Mouse (Mus musculus) retina, embryonic 14.5 days (tissue): ENCODE results near the gene Otog.

Experiments
- DNase-seq: peaks from one replicate; pipeline ENCODE4 v3.0.0-alpha.2; 2015; ENCODE audit warnings: low spot score

Gene Otog

DNA sequence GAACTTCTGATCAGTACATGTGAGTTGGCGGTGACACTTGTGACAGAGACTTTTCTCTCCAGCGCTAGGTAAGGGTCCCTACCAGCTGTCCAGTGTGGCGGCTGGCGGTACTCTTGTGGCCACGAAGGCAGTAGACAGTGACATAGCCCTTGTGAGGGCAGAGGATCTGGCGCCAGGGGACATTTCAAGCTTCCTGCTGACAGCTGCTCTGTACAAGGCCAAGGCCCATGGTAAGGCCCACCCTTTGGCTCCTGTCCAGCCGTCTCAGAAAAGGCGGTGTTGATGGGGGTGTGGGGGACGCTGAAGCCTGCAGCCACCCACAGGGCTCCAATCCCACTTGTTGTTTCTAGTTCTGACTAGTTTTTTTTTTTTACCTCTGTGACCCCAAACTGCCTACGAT is 42.9 kb downstream of the Otog start:
- no peak for DNase-seq

DNA sequence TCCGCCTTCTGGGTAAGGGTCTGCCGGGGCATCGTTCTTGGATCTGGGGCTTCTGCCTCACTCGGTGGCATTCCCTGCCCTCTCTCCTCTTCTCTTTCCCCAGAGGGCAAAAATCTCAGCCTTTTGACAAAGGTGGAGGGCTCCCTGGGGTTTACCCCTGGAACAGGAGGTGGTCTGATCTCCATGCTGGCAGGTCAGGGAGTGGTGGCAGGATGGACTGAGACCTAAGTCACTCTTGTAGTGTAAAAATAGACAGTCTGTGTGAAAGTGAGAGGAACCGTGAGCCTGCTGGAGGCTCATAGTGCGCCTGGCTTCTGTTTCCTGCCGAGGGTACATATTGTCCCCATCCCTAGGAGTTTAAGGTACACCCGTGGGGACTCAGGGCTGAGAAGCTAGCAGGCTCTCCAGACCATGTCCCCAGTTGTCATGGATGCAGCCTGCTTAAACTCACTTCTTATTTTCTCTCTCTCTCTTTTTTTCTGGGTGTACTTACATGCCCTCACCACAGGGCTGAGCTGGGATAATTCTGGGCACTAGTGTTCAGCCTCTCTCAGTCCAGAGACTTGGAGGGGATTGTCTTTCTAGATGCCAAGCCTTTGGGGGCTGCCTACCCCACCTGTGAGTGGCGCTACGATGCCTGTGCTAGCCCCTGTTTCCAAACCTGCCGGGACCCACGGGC is 44.5 kb downstream of the Otog start:
- peak; percentile 9 for DNase-seq

DNA sequence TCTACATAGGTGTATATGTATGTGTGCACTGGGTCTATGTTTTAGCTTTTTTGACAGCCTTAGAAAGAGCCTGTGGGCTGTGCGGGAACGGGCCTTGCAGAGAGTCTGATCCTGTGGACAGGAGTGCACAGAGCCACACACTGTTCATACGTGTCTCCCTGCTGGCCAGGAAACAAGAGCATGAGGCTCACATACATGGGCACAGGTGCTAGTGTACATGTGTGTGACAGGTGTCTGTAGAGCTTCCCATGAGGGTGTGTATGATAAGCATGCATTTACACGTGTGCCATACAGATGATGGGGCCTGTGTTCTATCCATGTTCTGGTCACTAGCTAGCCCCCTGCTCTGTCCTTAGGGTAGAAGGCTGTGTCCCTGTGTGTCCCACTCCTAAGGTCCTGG is 45.6 kb downstream of the Otog start:
- DNase-seq: no peak

DNA sequence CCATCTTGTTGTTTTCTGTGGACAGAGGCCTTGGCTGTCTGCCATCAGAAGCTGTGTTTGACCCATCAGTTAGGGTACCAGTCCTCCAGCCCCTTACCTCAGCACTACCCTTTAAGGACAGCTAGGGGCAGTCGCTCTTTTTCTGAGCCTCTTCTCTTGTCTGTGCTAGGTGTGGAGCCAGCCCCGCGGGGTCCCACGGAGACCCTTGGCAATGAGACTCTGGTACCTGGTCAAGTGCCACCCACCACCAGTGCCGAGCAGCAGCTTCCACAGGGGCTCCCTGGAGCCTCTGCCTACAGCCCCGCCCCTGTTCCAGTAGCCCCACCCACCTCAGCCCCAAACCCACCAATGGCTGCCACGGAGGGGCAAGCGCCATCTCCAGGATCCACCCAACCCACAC is 46.3 kb downstream of the Otog start:
- DNase-seq: no peak

DNA sequence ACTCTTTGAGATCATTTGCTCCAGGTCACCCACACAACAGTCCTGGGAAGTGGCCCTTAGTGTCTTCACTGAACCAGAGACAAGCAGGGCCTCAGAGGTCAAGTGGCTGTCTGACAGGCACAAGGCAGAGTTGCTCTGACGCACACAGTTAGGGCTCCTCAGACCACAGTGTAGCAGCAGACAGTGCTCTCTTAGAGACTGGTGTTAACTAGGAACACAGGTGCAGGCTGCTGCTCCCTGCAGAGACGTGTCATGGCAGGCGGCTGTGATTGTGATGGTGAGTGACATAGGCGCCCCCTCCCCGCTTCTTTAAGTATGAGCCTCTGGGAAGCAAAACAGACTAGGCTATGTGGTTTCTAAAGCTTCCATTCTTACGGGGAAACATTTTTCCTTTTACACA is 55.5 kb downstream of the Otog start:
- peak; percentile 25 for DNase-seq

DNA sequence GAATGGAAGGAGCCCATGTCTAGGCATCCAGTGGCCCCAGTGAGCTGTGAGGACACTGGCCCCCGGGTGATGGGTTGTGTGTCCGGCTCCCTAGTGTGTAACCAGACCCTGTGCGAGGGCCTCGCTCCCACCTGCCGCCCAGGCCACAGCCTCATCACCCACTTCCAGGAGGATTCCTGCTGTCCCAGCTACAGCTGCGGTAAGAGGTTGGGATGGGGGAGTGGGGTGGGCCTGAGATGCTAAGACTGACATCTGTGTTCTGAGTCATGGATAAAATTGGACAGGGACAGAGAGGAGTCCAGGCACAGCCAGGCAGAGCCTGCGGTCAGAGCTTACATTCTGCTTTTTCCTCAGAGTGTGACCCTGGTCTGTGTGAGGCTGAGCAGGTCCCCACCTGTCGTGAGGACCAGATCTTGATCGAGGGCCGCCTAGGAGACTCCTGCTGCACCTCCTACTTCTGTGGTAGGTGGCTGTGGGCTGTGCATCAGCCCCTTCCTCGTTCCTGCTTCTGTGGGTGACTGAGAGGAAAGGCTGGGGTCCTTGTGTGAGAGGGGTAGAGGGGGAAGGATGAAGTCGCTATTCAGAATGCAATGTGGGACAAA is 60.3 kb downstream of the Otog start:
- DNase-seq: no peak

GRCm38 (mm10) chr7:46313486-46313885 is 72.7 kb downstream of the Otog start:
- DNase-seq: no peak

GRCm38 (mm10) chr7:46314220-46315009 is 73.6 kb downstream of the Otog start:
- DNase-seq: no peak

DNA sequence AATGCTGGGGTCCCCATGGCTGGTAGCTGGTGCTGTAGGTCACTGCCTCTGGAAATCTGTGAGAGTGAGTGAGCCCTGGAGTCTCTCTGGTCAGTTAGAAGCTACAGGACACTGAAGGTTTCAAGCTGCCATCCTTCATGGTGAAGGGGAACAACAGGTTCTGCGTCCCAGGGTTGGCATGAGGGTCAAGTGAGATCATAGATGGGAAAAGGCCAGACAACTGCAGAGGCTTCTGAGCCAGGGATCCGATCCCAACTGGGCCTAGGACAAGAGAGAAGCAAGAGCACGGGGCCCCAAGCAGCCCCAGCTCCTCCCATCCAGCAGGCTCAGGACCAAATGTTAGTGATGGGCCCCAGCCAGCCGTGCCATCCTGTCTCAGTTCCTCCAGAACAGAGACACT is 74.9 kb downstream of the Otog start:
- no peak for DNase-seq

- DNase-seq: peak; percentile 48
These were observed 76.2 kb downstream of the Otog start for GRCm38 (mm10) chr7:46316948-46317347.

- no peak for DNase-seq
These were observed 80.5 kb downstream of the Otog start for GRCm38 (mm10) chr7:46321242-46321641.

DNA sequence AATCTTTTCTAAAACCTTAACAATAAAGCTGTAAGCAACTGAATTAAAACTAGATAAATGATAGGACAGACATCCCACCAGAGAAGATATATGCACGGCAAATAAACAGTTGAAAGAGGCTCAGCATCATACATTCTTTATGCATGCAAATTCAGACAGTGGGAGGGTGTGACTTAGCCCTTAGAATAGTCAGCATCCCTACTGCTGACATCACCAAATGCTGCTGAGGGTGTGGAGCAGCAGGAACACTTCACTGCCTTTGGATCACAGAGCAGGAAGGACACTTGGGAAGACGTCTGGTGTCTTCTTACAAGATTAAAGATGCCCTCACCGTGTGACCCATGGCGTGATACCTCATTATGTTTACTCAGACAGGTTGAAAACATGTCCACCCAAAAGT is 87.1 kb downstream of the Otog start:
- DNase-seq: no peak

DNA sequence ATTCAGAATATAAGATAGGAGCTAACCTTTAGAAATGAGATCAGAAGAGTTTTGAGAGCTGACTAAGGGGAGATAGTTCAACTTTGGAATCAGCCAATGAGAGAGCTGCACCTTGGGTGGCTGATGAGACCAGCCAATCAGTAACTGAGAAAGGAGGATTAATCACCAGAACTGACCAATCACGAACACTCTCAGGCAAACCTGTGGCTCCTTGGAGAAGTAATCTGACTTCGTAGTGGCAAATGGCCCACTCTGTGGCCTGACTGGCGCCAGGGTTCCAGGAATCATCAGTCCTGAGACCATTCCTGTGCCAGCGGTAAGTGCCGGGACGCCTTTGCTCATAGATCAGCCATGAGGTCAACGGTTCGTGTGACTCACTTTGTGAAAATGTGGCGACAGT is 96.6 kb downstream of the Otog start:
- no peak for DNase-seq

GRCm38 (mm10) chr7:46339818-46340217 is 99.0 kb downstream of the Otog start:
- no peak for DNase-seq

- no peak for DNase-seq
These were observed 99.5 kb downstream of the Otog start for GRCm38 (mm10) chr7:46340295-46340694.

- no peak for DNase-seq
These were observed 100.7 kb downstream of the Otog start for GRCm38 (mm10) chr7:46341471-46341870.

- DNase-seq: no peak
These were observed 106.9 kb downstream of the Otog start for GRCm38 (mm10) chr7:46347692-46348091.

DNA sequence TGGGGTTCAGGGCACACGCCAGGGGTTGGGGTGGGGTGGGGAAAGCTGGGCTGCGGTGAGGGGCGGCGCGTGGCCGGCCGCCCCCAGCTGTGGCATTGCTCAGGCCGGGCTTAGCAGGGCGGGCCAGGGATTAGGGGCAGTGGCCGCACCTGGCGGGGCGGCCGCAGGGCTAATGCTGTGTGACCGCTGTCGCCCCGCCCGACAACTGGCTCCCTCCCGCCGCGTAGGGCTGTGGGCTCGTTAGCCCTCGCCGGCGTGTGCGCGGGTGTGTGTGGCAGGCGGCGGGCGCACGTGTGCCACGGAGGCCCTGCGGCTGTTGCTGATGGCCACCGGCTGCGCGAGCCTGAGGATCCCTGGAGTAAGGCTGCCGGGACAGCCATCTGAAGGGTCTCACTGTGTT is 108.0 kb downstream of the Otog start:
- DNase-seq: peak; percentile 40

GRCm38 (mm10) chr7:46350119-46350702 is 109.4 kb downstream of the Otog start:
- no peak for DNase-seq

DNA sequence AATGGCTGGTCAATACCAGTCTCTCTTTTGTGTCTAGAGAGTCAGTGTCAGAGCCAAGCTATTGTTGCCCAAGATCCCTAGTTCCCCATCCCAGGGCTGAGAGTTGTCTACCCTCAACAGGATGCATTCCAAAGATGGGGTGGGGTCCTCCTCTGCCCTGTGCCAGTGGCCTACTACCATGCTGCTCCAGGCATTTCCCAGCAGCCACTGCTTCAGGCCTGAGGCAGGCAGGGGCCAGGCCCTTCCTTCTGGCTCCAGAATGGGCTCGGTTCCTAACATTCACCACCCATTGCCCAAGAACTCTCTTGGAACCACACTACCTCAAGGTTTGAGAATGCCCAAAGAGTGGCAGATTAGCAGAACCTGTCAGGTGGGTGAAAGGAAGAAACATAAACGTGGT is 112.0 kb downstream of the Otog start:
- DNase-seq: no peak

- no peak for DNase-seq
These were observed 112.4 kb downstream of the Otog start for GRCm38 (mm10) chr7:46353216-46353615.

- no peak for DNase-seq
These were observed 113.1 kb downstream of the Otog start for GRCm38 (mm10) chr7:46353875-46354274.
